Mouse (Mus musculus): ENCODE measurements around the gene 4930524N10Rik.

Gene 4930524N10Rik

DNA sequence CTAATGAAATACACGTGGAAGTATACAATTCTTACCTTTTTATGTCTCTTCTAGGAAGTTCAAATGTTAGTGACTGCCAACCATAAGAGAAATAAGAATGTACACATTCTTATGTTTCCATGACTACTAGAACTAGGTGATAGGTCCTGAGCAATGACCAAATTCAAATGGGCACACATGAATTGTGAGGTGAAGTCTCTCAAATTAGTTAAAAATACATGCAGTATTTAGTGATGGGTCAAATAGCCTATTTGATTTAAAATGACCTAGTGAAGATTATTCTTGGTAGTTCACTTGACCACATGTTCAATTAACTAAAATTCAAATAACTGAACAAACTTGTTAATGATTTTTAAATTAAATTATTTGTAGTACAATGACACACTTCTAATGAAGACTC, at the start of gene 4930524N10Rik:
Gene 4930524N10Rik, minus strand, starts transcription at position 101 of the 400 bp plus-strand sequence.
- DNase-seq (ENCODE audit: low spot score) = no peak

DNA sequence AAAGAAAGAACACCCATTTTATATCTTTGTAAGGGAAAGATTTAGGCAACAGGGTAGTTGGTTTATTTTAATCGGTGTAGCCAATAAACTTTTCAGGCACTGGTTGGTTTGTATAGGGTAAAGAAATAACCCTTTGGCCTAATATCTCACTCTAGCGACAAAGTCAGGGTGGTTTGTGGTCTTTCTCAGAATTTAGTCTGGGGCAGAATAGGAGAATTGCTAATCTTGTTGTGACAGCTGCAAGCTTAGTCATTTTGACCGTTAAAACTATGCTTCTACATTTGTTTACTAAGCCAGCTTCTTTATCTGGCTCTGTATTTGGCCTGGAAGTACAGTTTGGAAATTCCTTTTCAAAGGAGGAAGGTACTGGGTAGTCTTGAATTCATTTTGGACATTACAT, 6.8 kb upstream of the 4930524N10Rik start:
- DNase-seq (ENCODE audit: low spot score) = no peak

DNA sequence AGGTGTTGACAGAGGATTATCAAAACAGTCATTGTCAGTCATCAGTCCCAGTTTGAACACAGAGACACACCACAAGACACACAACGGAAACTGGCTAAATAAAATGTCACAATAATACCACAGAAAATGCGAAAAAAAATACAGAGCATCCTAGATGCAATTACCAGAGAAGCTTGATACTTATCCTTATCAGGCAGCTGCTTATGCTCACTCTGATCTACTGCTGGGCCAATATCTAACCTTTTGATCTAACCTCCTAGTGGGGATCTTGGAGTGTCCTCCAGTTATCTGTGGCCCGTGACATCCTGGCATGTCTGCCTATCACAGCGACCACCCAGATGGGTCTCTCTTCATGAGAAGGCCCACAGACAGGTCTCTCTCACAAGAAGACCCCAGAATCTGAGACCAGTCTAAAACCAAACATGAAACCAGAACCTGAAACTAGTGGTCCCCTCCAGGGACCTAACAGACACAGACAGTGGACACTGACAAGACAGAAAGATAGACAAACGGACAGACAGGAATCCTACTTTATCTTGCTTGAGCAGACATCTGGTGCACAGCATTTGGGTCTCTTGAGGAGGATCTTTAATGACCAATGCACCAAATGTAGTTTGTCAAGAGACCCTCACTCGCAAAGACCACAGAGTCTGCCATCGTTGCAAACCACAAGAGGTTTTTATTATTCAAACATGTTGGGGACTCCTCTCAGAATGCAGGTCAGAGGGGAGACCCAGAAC, 6.3 kb upstream of the 4930524N10Rik start:
- DNase-seq (ENCODE audit: low spot score) = no peak

DNA sequence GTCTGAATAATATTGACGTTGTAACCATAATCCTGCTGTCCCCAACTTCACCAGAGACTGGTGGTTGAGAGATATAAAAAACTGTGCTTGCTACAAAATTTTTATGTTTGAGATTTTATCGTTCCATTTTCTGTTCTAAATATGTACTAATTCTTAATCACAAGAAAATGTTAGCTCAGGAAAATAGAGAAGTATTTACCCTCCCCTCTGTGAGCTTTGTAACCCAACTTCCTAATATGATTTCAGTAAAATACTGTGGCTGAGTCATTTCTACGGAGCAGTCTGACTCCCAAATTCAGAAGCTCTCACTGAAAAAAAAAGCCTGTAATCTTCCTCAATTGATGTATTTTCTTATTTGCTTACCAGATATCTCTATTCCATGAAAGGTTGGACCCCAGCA, 4.7 kb upstream of the 4930524N10Rik start:
- DNase-seq (ENCODE audit: low spot score) = no peak
